Mouse (Mus musculus) heart, postnatal 10 days (tissue): ENCODE results near the gene Ntn1. TPM values are rescaled to one million over a fixed set of nuclear protein-coding genes. Genes with fewer than 3 reads are reported as not detected.
A peak's percentile ranks its signal among the peaks of the same experiment; 100 is the strongest.

Experiments
- DNase-seq, 2 experiments: peaks; one replicate each; pipeline ENCODE4 v3.0.0; 2021
- intact Hi-C: fragments of 180-260 bp; cut with DNase I; formaldehyde crosslinking; loops from one replicate; pipeline ENCODE4 v1.15.1; 2025
- total RNA-seq, 2 experiments: library from RNA; stranded (reverse); gene quantifications; 2 replicates each; pipeline ENCODE4 v1.2.3; 2021

Ntn1 gene
- total RNA-seq, 2 experiments from 2014 or later: 72.8 to 80.5 TPM

GRCm38 (mm10) chr11:68199801-68200423 lies 200.7 kb downstream of the Ntn1 start:
- intact Hi-C loops: loop anchor here (5.0 kb wide), 1 partner anchor 113 kb away; no protein-coding TSS in a partner anchor
- DNase-seq: peak in 1 of 2 experiments; percentile 45

- DNase-seq: no peak
- intact Hi-C loops: loop anchor here (5.0 kb wide), 1 partner anchor 112 kb away; no protein-coding TSS in a partner anchor
Measured at GRCm38 (mm10) chr11:68199103-68199502, 201.5 kb downstream of the Ntn1 start.

GRCm38 (mm10) chr11:68198696-68199095 lies 201.9 kb downstream of the Ntn1 start:
- DNase-seq: no peak
- intact Hi-C loops: loop anchor here (5.0 kb wide), 1 partner anchor 111 kb away; no protein-coding TSS in a partner anchor

GRCm38 (mm10) chr11:68197471-68197870 lies 203.2 kb downstream of the Ntn1 start:
- intact Hi-C loops: loop anchor here (5.0 kb wide), 1 partner anchor 110 kb away; no protein-coding TSS in a partner anchor
- DNase-seq: no peak

DNA sequence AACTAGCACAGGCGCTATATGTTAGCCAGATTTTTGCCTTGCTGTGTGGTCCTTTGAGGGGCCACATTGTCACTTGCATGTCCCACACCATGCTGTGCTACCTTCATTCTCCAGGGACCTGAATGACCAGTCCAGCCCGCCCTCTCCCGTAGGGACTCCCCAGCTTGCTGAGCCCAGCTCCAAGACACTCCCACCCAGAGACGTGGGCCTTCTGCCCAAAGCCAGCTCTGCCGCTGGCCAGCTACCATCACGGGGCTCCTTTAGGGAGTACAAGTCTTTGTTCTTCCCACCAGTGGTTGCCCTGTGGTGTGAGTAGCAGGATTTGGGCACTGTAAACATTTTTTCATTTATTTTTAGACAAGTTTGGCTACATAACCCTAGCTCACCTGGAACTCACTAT lies 204.1 kb downstream of the Ntn1 start:
- peak; percentile 73 to 74 for DNase-seq
- intact Hi-C loops: loop anchor here (5.0 kb wide), 1 partner anchor 109 kb away; no protein-coding TSS in a partner anchor

DNA sequence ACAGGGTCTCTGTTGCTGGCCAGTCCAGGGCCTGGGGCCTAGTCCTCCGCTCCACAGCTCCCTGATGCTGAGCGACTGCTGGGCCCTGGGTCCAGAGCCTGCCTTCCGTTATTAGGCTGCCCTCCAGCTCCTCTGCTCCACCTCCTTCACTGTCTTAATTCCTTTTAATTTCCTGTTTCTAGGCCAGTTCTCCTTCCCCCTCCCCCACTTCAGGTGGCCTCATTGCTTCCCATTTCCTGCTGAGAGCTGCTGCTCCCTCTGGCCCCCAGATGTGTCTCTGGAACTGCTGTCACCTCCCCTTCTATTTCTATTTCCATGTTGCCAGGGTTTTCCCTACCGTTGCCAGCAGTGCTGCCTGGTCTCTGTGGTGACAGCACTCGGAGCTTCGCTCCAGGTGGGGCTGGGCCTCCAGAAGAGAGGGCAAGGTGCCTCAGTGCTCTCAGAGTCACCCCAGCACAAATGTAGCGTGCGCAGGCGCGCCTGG lies 204.9 kb downstream of the Ntn1 start:
- peak in 1 of 2 experiments; percentile 35 for DNase-seq
- intact Hi-C loops: loop anchor here (5.0 kb wide), 1 partner anchor 108 kb away; no protein-coding TSS in a partner anchor

DNA sequence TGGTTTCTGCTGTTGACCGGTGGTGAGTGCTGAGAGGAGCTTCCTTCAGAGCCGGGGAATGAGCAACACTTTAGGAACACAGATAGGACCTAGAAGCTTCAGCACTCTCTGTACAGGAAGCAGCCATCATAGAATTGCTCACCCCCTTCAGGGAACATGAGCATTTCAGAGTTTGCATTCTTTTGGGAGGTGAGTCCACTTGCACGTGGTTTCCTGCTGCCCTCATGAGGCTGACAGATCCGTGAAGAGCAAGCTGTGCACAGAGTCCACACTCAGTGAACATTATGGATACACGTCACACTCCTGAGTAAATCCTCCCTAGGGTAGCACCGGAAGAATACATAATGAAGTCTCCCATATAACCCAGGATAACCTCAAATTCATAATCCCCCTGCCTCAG lies 205.5 kb downstream of the Ntn1 start:
- intact Hi-C loops: loop anchor here (5.0 kb wide), 1 partner anchor 108 kb away; no protein-coding TSS in a partner anchor
- no peak for DNase-seq

DNA sequence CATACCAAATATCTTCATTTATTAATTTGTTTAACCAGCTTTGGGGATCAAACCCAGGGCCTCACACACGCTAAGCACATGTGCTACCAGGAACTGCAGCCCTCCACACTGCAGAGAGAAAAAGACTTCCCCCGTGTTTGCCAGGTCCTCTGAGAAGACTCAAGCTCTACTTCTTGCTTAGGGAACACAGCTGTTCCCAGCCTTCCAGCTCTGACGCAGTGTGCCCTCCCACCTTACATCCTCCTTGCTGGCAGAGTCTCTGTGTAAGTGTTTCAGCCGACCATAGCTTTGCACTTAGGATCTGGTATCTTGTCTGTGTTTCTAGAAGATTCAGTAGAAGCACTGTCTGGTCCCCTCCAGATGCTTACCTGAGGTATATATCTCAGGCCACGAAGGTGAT lies 209.8 kb downstream of the Ntn1 start:
- intact Hi-C loops: no loop called here
- peak in 1 of 2 experiments; percentile 16 for DNase-seq

GRCm38 (mm10) chr11:68188695-68189201 lies 211.9 kb downstream of the Ntn1 start:
- intact Hi-C loops: no loop called here

DNA sequence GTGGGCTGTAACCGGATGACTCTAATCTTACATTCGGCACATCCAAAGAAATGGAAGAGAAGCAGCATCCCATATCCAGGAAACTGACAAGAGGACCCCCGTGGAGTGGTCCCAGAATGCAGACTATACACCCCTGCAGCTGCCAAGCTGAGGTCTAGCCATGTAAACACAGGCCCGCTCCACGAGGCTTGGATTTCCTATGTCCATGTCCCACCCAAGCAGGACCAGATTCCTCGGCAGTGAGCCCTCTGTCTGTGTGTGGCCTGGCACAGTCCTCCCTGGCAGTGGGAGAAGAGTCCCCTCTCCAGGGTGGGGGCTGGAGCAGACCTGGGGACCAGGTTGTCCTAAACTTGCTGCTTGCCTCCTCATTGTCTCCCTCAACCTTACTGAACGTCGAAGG lies 213.4 kb downstream of the Ntn1 start:
- intact Hi-C loops: no loop called here
- DNase-seq: peak in 1 of 2 experiments; percentile 18

More at GRCm38 (mm10) chr11:68188695-68189201, 211.9 kb downstream of the Ntn1 start:
- DNase-seq: peak in 1 of 2 experiments; percentile 61

DNA sequence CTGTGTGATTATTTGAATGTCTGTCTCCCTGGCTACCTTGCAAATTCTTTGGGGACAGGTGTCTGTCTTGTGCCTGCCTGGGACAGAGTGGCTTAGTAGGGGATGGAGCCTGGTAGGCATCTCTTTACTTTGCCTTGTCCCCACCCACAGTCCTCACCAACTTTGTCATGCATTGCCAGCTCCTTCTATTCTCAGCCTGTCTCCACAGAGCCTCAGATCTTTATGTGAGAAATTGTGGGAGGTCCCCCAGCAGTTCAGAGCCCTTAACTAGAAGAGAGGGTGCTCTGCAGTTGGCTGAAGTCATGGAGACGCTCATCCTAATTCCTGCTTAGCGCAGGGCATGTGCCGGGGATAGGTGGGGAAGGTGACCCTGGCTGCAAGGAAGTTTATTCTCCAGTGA lies 215.0 kb downstream of the Ntn1 start:
- intact Hi-C loops: no loop called here
- no peak for DNase-seq

DNA sequence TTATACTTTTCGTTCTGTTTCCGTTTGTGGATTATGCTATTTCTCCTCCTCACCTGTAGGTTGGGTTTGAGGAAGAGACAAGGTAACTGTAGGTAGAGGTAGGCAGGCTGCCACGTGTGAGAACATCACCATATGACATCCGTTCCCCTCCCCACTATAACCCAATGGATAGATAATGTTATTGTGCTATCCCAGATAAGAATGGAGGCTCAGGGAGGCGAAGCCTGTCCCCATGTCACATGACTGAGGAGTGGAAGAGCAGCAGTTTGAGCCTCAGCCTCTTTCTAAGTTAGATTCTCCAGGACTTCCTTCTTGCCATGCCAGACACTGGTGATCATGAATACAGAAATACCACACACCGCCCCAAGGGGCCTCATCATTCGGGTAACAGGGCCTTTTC lies 223.2 kb downstream of the Ntn1 start:
- intact Hi-C loops: no loop called here
- DNase-seq: no peak

GRCm38 (mm10) chr11:68176550-68176949 lies 224.1 kb downstream of the Ntn1 start:
- no peak for DNase-seq
- intact Hi-C loops: no loop called here

DNA sequence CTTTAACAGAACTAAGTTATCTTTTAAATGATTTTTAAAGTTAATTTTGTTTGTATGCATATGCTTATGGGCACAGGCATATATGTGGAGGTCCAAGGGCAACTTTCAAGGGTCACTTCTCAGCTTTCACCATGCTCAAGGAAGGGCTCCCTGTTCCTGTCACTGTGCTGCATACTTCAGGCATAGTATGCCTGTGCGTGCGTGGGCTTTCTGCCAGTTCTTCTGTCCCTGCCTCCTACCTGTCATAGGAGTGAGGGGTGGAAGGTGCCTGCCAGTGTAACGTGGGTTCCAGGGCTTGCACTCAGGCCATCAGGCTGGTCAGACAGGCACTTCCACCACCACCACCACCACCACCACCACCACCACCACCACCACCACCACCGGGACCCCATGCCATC lies 228.0 kb downstream of the Ntn1 start:
- intact Hi-C loops: no loop called here
- no peak for DNase-seq

GRCm38 (mm10) chr11:68171973-68172647 lies 228.5 kb downstream of the Ntn1 start:
- DNase-seq: no peak
- intact Hi-C loops: no loop called here

DNA sequence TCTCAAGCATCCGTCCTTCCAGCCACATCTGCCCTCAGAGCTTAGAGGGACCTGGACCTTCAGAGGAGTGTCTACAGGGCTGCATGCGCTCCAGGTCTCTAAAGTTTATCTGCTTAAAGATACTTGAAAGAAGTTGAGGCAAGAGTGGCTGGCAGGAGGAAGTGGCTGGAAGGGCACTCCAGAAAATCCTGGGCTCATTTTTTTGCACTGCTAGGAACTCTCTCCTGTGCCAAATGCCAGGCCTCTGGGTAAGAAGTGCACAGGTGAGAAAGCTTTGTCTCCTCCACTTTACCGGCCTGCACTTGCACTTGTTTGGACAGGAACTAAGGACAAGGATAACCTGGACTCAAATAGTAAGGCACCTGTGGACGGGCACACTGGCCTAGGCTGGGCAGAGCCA lies 232.2 kb downstream of the Ntn1 start:
- intact Hi-C loops: no loop called here
- no peak for DNase-seq

DNA sequence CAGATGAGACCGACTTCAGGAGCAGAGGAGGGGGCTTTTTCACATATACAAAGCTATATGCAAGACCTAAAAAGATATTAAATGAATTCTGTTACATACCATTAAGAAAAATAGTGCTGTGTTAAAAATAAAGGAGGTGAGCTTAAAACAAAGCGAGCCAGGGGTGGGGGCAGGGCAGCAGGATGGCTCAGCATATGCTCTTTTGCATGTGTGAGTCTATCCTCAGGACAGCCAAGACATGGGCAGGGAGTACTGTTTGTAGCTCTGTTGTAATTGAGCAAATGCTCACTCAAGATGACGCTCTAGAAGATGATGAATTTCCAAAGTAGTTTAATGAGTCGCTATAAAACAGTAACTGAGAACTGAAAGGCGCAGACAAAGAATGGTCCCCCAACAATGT lies 236.2 kb downstream of the Ntn1 start:
- DNase-seq: no peak
- intact Hi-C loops: no loop called here

DNA sequence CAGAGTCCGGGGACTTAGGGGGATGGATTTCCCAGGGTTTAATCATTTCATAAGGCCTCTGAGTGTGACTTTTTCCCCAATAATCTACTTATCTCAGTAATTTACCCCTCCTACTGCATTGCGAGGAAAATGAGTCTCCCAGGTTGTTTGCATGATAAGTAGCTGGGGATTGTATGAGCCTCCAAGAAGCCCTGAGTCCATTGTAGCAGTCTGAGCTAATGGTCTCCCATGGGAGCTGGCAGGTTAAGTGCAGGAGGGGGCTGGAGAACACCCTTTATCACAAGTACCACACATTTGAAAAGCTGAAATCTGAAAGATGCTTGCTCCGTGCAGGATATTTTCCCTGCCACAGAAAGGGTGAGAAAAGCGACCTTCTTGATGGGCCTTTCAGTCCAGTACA lies 240.8 kb downstream of the Ntn1 start:
- intact Hi-C loops: no loop called here
- DNase-seq: no peak
